Mouse (Mus musculus) ovary, postnatal 14 days (tissue): Measurements from ENCODE around the gene Rab31.

Source experiments
- DNase-seq: peaks from one replicate; pipeline ENCODE4 v3.0.0; 2022; ENCODE audit warnings: low spot score

Gene Rab31

GRCm38 (mm10) chr17:65703527-65704391 lies 68.8 kb downstream of the Rab31 start:
- DNase-seq = no peak

GRCm38 (mm10) chr17:65701797-65702566 lies 70.6 kb downstream of the Rab31 start:
- DNase-seq = peak; percentile 41

GRCm38 (mm10) chr17:65701356-65701755 lies 71.2 kb downstream of the Rab31 start:
- no peak for DNase-seq

GRCm38 (mm10) chr17:65700060-65700459 lies 72.5 kb downstream of the Rab31 start:
- DNase-seq = no peak

- DNase-seq = no peak
These were observed 74.6 kb downstream of the Rab31 start for GRCm38 (mm10) chr17:65697791-65698463.

GRCm38 (mm10) chr17:65696939-65697338 lies 75.6 kb downstream of the Rab31 start:
- DNase-seq = no peak

- DNase-seq = no peak
These were observed 80.3 kb downstream of the Rab31 start for GRCm38 (mm10) chr17:65692276-65692675.

GRCm38 (mm10) chr17:65683731-65684130 lies 88.8 kb downstream of the Rab31 start:
- DNase-seq = no peak

GRCm38 (mm10) chr17:65683316-65683715 lies 89.2 kb downstream of the Rab31 start:
- no peak for DNase-seq

- no peak for DNase-seq
These were observed 90.4 kb downstream of the Rab31 start for GRCm38 (mm10) chr17:65682071-65682680.

GRCm38 (mm10) chr17:65681516-65681915 lies 91.0 kb downstream of the Rab31 start:
- DNase-seq = no peak

GRCm38 (mm10) chr17:65680801-65681412 lies 91.6 kb downstream of the Rab31 start:
- DNase-seq = no peak

GRCm38 (mm10) chr17:65679806-65680446 lies 92.6 kb downstream of the Rab31 start:
- no peak for DNase-seq

- DNase-seq = no peak
These were observed 94.8 kb downstream of the Rab31 start for GRCm38 (mm10) chr17:65677742-65678141.

- no peak for DNase-seq
These were observed 96.0 kb downstream of the Rab31 start for GRCm38 (mm10) chr17:65676536-65676935.

GRCm38 (mm10) chr17:65675985-65676384 lies 96.6 kb downstream of the Rab31 start:
- DNase-seq = no peak

- DNase-seq = no peak
These were observed 97.8 kb downstream of the Rab31 start for GRCm38 (mm10) chr17:65674710-65675171.

GRCm38 (mm10) chr17:65672926-65673325 lies 99.6 kb downstream of the Rab31 start:
- DNase-seq = no peak

GRCm38 (mm10) chr17:65669061-65669460 lies 103.5 kb downstream of the Rab31 start:
- no peak for DNase-seq

GRCm38 (mm10) chr17:65667792-65668191 lies 104.8 kb downstream of the Rab31 start:
- no peak for DNase-seq
